Mouse (Mus musculus): ENCODE measurements around the gene Ubald2.

- TF ChIP-seq POLR2A (IDR thresholded peaks at IDR 0.05; ENCODE audit: insufficient read depth, low read length) (no peak), CTCF (IDR thresholded peaks at IDR 0.05; ENCODE audit: low read depth, low read length) (no peak)
These were observed 36.4 kb downstream of the Ubald2 start for GRCm38 (mm10) chr11:116470249-116470648.
